Mouse (Mus musculus) C2C12 (cell line): ENCODE measurements around the gene Ssr3.

Experiments
- CTCF ChIP-seq: IDR thresholded peaks from one replicate; pipeline ENCODE4 v1.5.1; 2011; ENCODE audit not compliant: control insufficient read depth, insufficient read depth, insufficient read length
- MAX ChIP-seq: IDR thresholded peaks from one replicate; pipeline ENCODE4 v1.6.1; 2011; ENCODE audit warnings: mild to moderate bottlenecking, control low read depth
- MYOD1 ChIP-seq: IDR thresholded peaks from one replicate; pipeline ENCODE4 v1.6.1; 2011; ENCODE audit warnings: low read depth; ENCODE audit not compliant: control insufficient read depth, insufficient read length

DNA sequence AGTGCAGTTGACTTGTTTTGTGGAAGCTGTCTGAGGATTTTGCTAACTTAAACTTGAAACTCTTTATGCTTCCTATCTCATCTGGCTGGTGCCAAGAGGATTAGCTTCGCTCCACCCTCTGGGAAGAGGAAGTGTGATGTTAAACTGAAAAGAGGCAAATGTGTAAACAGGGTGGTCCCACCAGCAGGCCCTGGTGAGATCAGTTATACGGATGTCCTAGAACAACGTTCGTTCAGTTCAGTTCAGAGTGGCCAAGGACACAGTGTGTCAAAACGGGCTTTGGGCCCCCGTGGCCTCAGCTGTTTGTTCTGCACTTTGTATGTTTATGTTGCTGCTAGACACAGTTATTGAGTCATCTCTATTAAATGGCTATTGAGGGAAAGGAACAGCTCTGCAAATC is 36.9 kb downstream of the Ssr3 start:
- TF ChIP-seq CTCF (no peak), MAX (no peak), MYOD1 (no peak)
